Mouse (Mus musculus): Measurements from ENCODE around the gene Vmn1r132.
"Not testable (repeated sequence)": the region's sequence is repeated elsewhere in the genome, so short reads cannot be mapped to it uniquely, and the experiment has no call there.

Gene Vmn1r132

DNA sequence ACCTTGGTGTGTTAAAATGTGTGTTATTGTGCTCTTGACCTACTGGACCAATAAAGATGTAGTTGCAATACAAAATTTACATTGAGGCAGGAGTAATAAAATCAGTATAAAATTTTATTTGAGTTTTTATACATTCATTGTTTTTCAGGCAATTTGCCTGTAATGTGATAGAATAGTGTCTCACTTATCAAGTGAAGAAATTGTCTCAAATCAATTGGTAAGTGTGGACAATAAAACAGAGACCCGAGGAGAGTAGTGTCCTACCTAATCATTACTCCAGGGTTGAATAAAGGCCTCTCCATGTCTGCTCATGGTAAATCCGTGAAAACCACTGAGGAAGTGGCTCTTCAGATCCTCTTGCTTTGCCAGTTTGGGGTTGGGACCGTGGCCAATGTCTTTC lies at the start of gene Vmn1r132:
Vmn1r132 (plus strand) TSS at position 301 of the 400 bp plus-strand sequence.
- not testable (repeated sequence) for DNase-seq (ENCODE audit: low spot score)
